8 mouse cellular contexts compared by ENCODE assay signal in the genomic region with DNA sequence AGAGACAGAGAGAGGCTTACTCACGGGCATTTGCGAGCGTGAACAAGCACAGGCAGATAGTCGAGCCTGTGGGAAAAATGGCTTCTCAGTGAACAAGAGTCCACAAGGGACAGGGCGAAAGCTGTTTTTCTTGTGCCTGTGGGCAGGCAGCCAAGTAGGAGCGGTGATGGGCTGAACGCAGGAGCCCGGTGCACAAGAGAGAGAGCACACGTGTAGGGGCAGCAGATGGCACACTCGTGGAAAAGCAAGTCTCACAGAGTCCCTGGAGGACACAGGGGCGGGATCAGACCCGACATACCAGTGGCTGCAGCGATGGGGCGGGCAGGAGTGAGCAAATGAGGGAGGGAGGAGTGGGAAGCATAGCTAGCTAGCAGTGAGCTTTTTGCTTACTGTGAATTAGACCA. TPM values are rescaled to one million over a fixed set of nuclear protein-coding genes. Genes with fewer than 3 reads are reported as not detected.
DNase-seq lines count a peak whose midpoint lies in the region; ATAC-seq lines count a peak whose summit lies in the region.

No protein-coding gene starts in this region.

- peak; percentile 87 for ATAC-seq in hindbrain, embryonic 13.5 days (ENCODE audit: low FRiP score)

- H3K36me3 ChIP-seq in hindbrain, embryonic 13.5 days = no peaks in the 10 kb centered on the region

- H3K27ac ChIP-seq in hindbrain, embryonic 13.5 days = peak overlapping the region; percentile 93

- peak; percentile 62 for DNase-seq in ZHBTc4 (ENCODE audit: low read depth, low spot score)
- DNase-seq in cerebellum, adult 9-10 months = peak; percentile 81
- peak; percentile 45 to 52 for DNase-seq in frontal cortex, postnatal 14 days (ENCODE audit: low spot score in 2 of 2)
- DNase-seq in left cerebral cortex, adult 18-20 months (ENCODE audit: low spot score in 2 of 2) = peak; percentile 42 to 57
- peak; percentile 55 for DNase-seq in lung, postnatal 36 days
- peak; percentile 55 to 56 for DNase-seq in right cerebral cortex, adult 2 months (ENCODE audit: low spot score in 2 of 2)
- peak; percentile 67 to 69 for DNase-seq in urinary bladder, postnatal 4 days (ENCODE audit: low spot score in 2 of 2)

- peak overlapping the region; percentile 79 for H3K4me2 ChIP-seq in hindbrain, embryonic 13.5 days

- H3K9me3 ChIP-seq in hindbrain, embryonic 13.5 days = no peaks in the 10 kb centered on the region

- H3K4me1 ChIP-seq in hindbrain, embryonic 13.5 days (replicated peaks) = peaks cover 11% of the 10 kb centered on the region

- peak overlapping the region; percentile 68 for H3K9ac ChIP-seq in hindbrain, embryonic 13.5 days

- peak overlapping the region; percentile 57 for H3K4me3 ChIP-seq in hindbrain, embryonic 13.5 days

- WGBS in hindbrain, embryonic 13.5 days = under 1% methylated on average over 14 of the region's 14 CpGs

- H3K27me3 ChIP-seq in hindbrain, embryonic 13.5 days = no peaks in the 10 kb centered on the region

RNA-seq across cellular contexts. Expression of a gene that starts 7.8 kb away (rescaled TPM):
- not detected in 2 replicates for polyA plus RNA-seq in hindbrain, embryonic 13.5 days (2015; fragmentation: Nextera tagmentation; extraction: Ambion mirVana)
- not detected for total RNA-seq in left cerebral cortex, adult 18-20 months (2021)

RNA-seq across cellular contexts. Expression of a gene that starts 16.4 kb away (rescaled TPM):
- polyA plus RNA-seq in hindbrain, embryonic 13.5 days (2015; fragmentation: Nextera tagmentation; extraction: Ambion mirVana) = not detected in 2 replicates
- total RNA-seq in left cerebral cortex, adult 18-20 months (2021) = not detected

RNA-seq across cellular contexts. Expression of a gene that starts 30.0 kb away (rescaled TPM):
- not detected in 2 replicates for polyA plus RNA-seq in hindbrain, embryonic 13.5 days (2015; fragmentation: Nextera tagmentation; extraction: Ambion mirVana)
- not detected for total RNA-seq in left cerebral cortex, adult 18-20 months (2021)

RNA-seq across cellular contexts. Expression of a gene that starts 44.4 kb away (rescaled TPM):
- polyA plus RNA-seq in hindbrain, embryonic 13.5 days (2015; fragmentation: Nextera tagmentation; extraction: Ambion mirVana) = not detected in 2 replicates
- total RNA-seq in left cerebral cortex, adult 18-20 months (2021) = not detected

RNA-seq across cellular contexts. Expression of a gene that starts 44.4 kb away (rescaled TPM):
- not detected in 2 replicates for polyA plus RNA-seq in hindbrain, embryonic 13.5 days (2015; fragmentation: Nextera tagmentation; extraction: Ambion mirVana)
- not detected for total RNA-seq in left cerebral cortex, adult 18-20 months (2021)

Comparison
In these comparisons a context has a peak if more than half of its experiments do, and no peak if none do; other contexts are left out.
1. Peak in every context shown above with its lines: DNase-seq, ATAC-seq, H3K4me3 ChIP-seq and H3K27ac ChIP-seq.